15 mouse cellular contexts compared by ENCODE assay signal in genomic region chr10:83992577-83993305, GRCm38 (mm10).
DNase-seq lines count a peak whose midpoint lies in the region; ATAC-seq lines count a peak whose summit lies in the region.
"Had no signal": no experiment of that assay in that cellular context is flagged by ENCODE, and none has a peak within 500 bp of the region (broad histone marks: within the 10 kb centered on the region; RNA-seq: fewer than 3 reads in every experiment).

No protein-coding gene starts in this region.

- no peaks in the 10 kb centered on the region for H3K9me3 ChIP-seq in lung, embryonic 16.5 days (ENCODE audit: control insufficient read depth, low read length)
- no peaks in the 10 kb centered on the region for H3K9me3 ChIP-seq in neural tube, embryonic 15.5 days (replicated peaks)
- H3K9me3 ChIP-seq: stomach, embryonic 15.5 days had no signal

- 48% methylated on average over 11 of the region's 11 CpGs for WGBS in lung, embryonic 16.5 days
- 35% methylated on average over 11 of the region's 11 CpGs for WGBS in neural tube, embryonic 15.5 days

- ATAC-seq in lung, embryonic 16.5 days (ENCODE audit: low read depth) = peak; percentile 45; the same call in 1 of the 2 replicates
- 0 out of 2 replicates have a peak, but pooled peaks have one; percentile 41 for ATAC-seq in neural tube, embryonic 15.5 days (ENCODE audit: low FRiP score)
- ATAC-seq: midbrain, embryonic 16.5 days had no signal

- no peaks in the 10 kb centered on the region for H3K36me3 ChIP-seq in lung, embryonic 16.5 days (ENCODE audit: control insufficient read depth, insufficient read depth, low read length)
- H3K36me3 ChIP-seq in neural tube, embryonic 15.5 days = no peaks in the 10 kb centered on the region
- H3K36me3 ChIP-seq: stomach, embryonic 15.5 days had no signal

- peaks cover 17% of the 10 kb centered on the region for H3K4me1 ChIP-seq in lung, embryonic 16.5 days (replicated peaks; ENCODE audit: control insufficient read depth, insufficient read depth, low read length)
- H3K4me1 ChIP-seq in neural tube, embryonic 15.5 days = peaks cover 7% of the 10 kb centered on the region

- H3K27me3 ChIP-seq in lung, embryonic 16.5 days (ENCODE audit: control insufficient read depth, insufficient read depth, low read depth, low read length) = no peaks in the 10 kb centered on the region
- no peaks in the 10 kb centered on the region for H3K27me3 ChIP-seq in neural tube, embryonic 15.5 days (replicated peaks)
- H3K27me3 ChIP-seq: stomach, embryonic 15.5 days had no signal

- no peak overlapping the region for H3K4me3 ChIP-seq in lung, embryonic 16.5 days (ENCODE audit: low read length)
- H3K4me3 ChIP-seq in neural tube, embryonic 15.5 days (replicated peaks) = no peak overlapping the region
- H3K4me3 ChIP-seq: stomach, embryonic 15.5 days had no signal

- no peak overlapping the region for H3K27ac ChIP-seq in lung, embryonic 16.5 days (ENCODE audit: low read length)
- no peak overlapping the region for H3K27ac ChIP-seq in neural tube, embryonic 15.5 days (replicated peaks)
- H3K27ac ChIP-seq: stomach, embryonic 15.5 days had no signal

- H3K4me2 ChIP-seq in lung, embryonic 16.5 days (ENCODE audit: low read depth, low read length) = peak overlapping the region; percentile 12; the same call in 1 of the 2 replicates
- no peak overlapping the region for H3K4me2 ChIP-seq in neural tube, embryonic 15.5 days
- H3K4me2 ChIP-seq: stomach, embryonic 15.5 days had no signal

- no peak overlapping the region for H3K9ac ChIP-seq in lung, embryonic 16.5 days (ENCODE audit: low read length)
- no peak overlapping the region for H3K9ac ChIP-seq in neural tube, embryonic 15.5 days (replicated peaks)
- H3K9ac ChIP-seq: stomach, embryonic 15.5 days had no signal

- DNase-seq in embryo, embryonic 11 days = peak; percentile 44
- DNase-seq in embryo, embryonic 10 days (ENCODE audit: low spot score) = no peak
- no peak for DNase-seq in lung, adult 18-20 months
- DNase-seq in kidney, postnatal 4 days = peak; percentile 18 to 38
- DNase-seq in cerebellum, postnatal 36 days = no peak
- no peak for DNase-seq in testis, postnatal 10 days (ENCODE audit: low spot score)
- DNase-seq: adrenal gland, postnatal 10 days; cerebellum, postnatal 25 days; heart, postnatal 14 days; left cerebral cortex, postnatal 4 days; retina, postnatal 1 day had no signal

Comparison
In these comparisons a context has a peak if more than half of its experiments do, and no peak if none do; other contexts are left out.
1. DNase-seq: peak in embryo, embryonic 11 days (single experiment) and kidney, postnatal 4 days (2 of 2); none in embryo, embryonic 10 days (single experiment), lung, adult 18-20 months (0 of 2), cerebellum, postnatal 36 days (0 of 2) and testis, postnatal 10 days (single experiment).